Mouse (Mus musculus): ENCODE measurements at regions not wholly inside any gene's neighbourhood (a gene's known extent, or its start where the extent isn't known, plus 50 kb on each side); places are given as distances from the start of the nearest gene placed in this dataset.

DNA sequence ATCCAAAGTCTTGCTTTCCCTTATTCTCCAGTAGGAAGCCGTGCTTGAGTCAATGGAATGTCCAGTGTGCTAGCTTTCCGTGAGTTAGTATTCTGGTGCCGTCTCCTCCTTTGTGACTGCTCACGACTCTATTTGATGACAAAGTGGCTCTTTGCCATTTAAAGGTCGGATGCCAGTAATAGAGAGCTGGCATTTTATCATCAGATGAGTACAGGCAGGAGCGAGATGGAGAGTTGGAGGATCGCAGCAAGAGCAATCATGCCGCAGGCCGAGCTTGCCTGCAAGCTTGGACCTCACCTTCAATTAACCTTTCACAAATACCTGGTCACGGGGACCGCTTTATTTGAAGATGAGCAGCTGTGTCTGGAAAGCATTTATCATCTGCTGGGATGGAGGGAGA is 291.8 kb downstream of the Hs3st3b1 start:
- TF ChIP-seq CTCF (IDR thresholded peaks at IDR 0.05; ENCODE audit: extremely low read depth, insufficient read depth, insufficient read length, insufficient replicate concordance) (no peak), POLR2A (IDR thresholded peaks at IDR 0.05; ENCODE audit: low read depth, low read length) (no peak)

Data from spleen, adult 2 months (tissue).